Mouse (Mus musculus) intestine, embryonic 14.5 days (tissue): ENCODE data around the gene Hs6st3. TPM values are rescaled to one million over a fixed set of nuclear protein-coding genes. Genes with fewer than 3 reads are reported as not detected.

ENCODE experiments used
- ATAC-seq: fragments of 200-750 bp; cut with Nextera tagmentation; replicated peaks from 2 replicates; pipeline ENCODE4 v1.8.0; 2017; ENCODE audit warnings: low read depth, moderate number of reproducible peaks, moderate TSS enrichment, moderate library complexity; ENCODE audit not compliant: low FRiP score, low TSS enrichment
- DNase-seq: peaks from one replicate; pipeline ENCODE4 v3.0.0-alpha.2; 2018; ENCODE audit warnings: low spot score
- H3K27ac ChIP-seq: fragments of 300-500 bp; sonication (generic); 2 replicates; pipeline ENCODE4 v1.5.1; 2014; ENCODE audit warnings: low read depth, mild to moderate bottlenecking, control low read depth
- H3K27me3 ChIP-seq: fragments of 300-500 bp; sonication (generic); replicated peaks from 2 replicates; pipeline ENCODE4 v1.6.1; 2014; ENCODE audit warnings: low read length, control low read depth; ENCODE audit not compliant: control insufficient read depth, insufficient read depth
- H3K36me3 ChIP-seq: fragments of 300-500 bp; sonication (generic); 2 replicates; pipeline ENCODE4 v1.6.1; 2014; ENCODE audit warnings: low read length, control low read depth; ENCODE audit not compliant: control insufficient read depth, insufficient read depth
- H3K4me1 ChIP-seq: fragments of 300-500 bp; sonication (generic); replicated peaks from 2 replicates; pipeline ENCODE4 v1.6.1; 2014; ENCODE audit warnings: low read length, control low read depth, mixed read lengths; ENCODE audit not compliant: control insufficient read depth, insufficient read depth
- H3K4me2 ChIP-seq: fragments of 300-500 bp; sonication (generic); 2 replicates; pipeline ENCODE4 v1.6.1; 2014; ENCODE audit warnings: low read length
- H3K4me3 ChIP-seq: fragments of 300-500 bp; sonication (generic); 2 replicates; pipeline ENCODE4 v1.5.1; 2014; ENCODE audit warnings: low read depth, low read length, control low read depth, mixed read lengths
- H3K9ac ChIP-seq: fragments of 300-500 bp; sonication (generic); 2 replicates; pipeline ENCODE4 v1.6.1; 2014; ENCODE audit warnings: mild to moderate bottlenecking, low read length
- H3K9me3 ChIP-seq: fragments of 300-500 bp; sonication (generic); 2 replicates; pipeline ENCODE4 v1.6.1; 2016; ENCODE audit warnings: low read length, control low read depth; ENCODE audit not compliant: control insufficient read depth
- WGBS: fragments of 180-500 bp; shearing (Covaris S2); extraction: QIAGEN DNeasy Blood & Tissue Kit; methylation state at CpG from one replicate; pipeline ENCODE4 v1.1.7; 2014; 5-methylcytosine and 5-hydroxymethylcytosine counted together
- polyA plus RNA-seq: library from polyadenylated mRNA; unstranded; fragments of >200 nt; fragmentation: Nextera tagmentation; extraction: Ambion mirVana; gene quantifications from 2 replicates; pipeline ENCODE4 v1.2.1, GENCODE M21; 2014

Hs6st3 gene
- polyA plus RNA-seq, 1 experiment from 2014 or later: 0.37 TPM

GRCm38 (mm10) chr14:119914508-119914907 lies 776.4 kb downstream of the Hs6st3 start:
- H3K27me3 ChIP-seq: no peaks in the 10 kb centered on the region
- 27% methylated on average over 6 of the region's 6 CpGs for whole genome bisulfite sequencing
- no peak for ATAC-seq

GRCm38 (mm10) chr14:119918281-119919034 lies 780.3 kb downstream of the Hs6st3 start:
- ATAC-seq: no peak
- Histone ChIP-seq H3K36me3 (no peaks in the 10 kb centered on the region), H3K4me3 (no peak overlapping the region), H3K9ac (no peak overlapping the region), H3K27me3 (no peaks in the 10 kb centered on the region), H3K4me2 (no peak overlapping the region), H3K4me1 (no peaks in the 10 kb centered on the region), H3K27ac (no peak overlapping the region), H3K9me3 (no peaks in the 10 kb centered on the region)
- 29% methylated on average over 6 of the region's 6 CpGs for WGBS
- DNase-seq: no peak

More at GRCm38 (mm10) chr14:119914508-119914907, 776.4 kb downstream of the Hs6st3 start:
- DNase-seq: no peak
- no peaks in the 10 kb centered on the region for H3K9me3 ChIP-seq
- H3K4me1 ChIP-seq: no peaks in the 10 kb centered on the region
- H3K9ac ChIP-seq: no peak overlapping the region
- H3K4me3 ChIP-seq: no peak overlapping the region
- no peak overlapping the region for H3K4me2 ChIP-seq
- no peak overlapping the region for H3K27ac ChIP-seq
- no peaks in the 10 kb centered on the region for H3K36me3 ChIP-seq

GRCm38 (mm10) chr14:119919177-119919576 lies 781.0 kb downstream of the Hs6st3 start:
- H3K4me3 ChIP-seq: no peak overlapping the region
- no peaks in the 10 kb centered on the region for H3K36me3 ChIP-seq
- H3K4me1 ChIP-seq: no peaks in the 10 kb centered on the region
- H3K27ac ChIP-seq: no peak overlapping the region
- H3K9me3 ChIP-seq: no peaks in the 10 kb centered on the region
- H3K27me3 ChIP-seq: no peaks in the 10 kb centered on the region
- no peak overlapping the region for H3K4me2 ChIP-seq
- no peak for DNase-seq
- no peak for ATAC-seq
- whole genome bisulfite sequencing: 45% methylated on average over 1 of the region's 1 CpGs
- H3K9ac ChIP-seq: no peak overlapping the region

Other genes with a start within 250 kb of the Hs6st3 start
- 16.4 and 19.5 TPM in 2 replicates for gene Dzip1, start 212.9 kb upstream of the Hs6st3 start, polyA plus RNA-seq
- 34.4 and 40.9 TPM in 2 replicates for gene Dnajc3, start 200.4 kb upstream of the Hs6st3 start, polyA plus RNA-seq
- 15.4 and 16.4 TPM in 2 replicates for gene Uggt2, start 38.9 kb upstream of the Hs6st3 start, polyA plus RNA-seq